Mouse (Mus musculus): Measurements from ENCODE around the gene Cpn2. TPM values are rescaled to one million over a fixed set of nuclear protein-coding genes. Genes with fewer than 3 reads are reported as not detected.
A peak's percentile ranks its signal among the peaks of the same experiment; 100 is the strongest.

Gene Cpn2
- polyA plus RNA-seq, 1 experiment from 2014 or later, result 0.06 TPM

DNA sequence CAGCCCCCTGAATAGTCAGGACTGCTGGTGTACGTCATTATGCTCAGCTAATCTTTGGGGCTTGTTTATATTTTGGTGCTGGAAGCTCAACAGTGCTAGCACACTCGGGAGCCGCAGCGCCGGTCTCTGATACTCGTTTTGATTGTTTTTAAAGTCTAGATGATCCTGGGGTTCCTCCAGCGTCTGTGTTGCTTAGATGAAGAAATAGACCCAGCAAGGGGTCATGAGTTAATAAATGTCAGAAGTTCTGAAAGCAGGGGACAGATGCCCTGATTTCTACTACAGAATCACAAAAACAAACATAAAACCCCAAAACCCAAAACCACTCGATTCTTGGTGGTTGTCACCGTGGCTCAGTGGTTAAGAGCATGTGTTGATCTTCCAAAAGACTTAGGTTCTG, 13.4 kb downstream of the Cpn2 start:
- no peak for ATAC-seq
- 63% methylated on average over 9 of the region's 9 CpGs for WGBS
- H3K27ac ChIP-seq (ENCODE audit: low read length), result no peak overlapping the region

DNA sequence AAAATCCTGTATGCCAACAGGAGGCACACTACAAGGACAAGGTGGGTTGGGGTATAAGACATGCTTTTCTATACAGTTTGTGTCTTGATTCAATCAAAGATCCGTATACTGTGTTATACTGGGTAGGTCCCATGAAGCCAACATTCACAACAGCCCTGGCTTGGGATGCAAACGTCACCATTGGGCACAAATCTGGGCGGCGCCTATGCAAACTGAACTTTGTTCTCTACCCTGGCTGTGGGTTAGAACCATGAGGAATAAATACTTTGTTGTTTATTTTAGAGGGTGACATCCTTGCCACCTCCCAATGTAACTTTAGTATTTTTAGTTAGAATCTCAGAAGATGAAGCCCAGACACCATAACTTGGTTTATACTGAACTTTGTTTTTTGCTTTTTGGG, 13.9 kb downstream of the Cpn2 start:
- Histone ChIP-seq H3K4me2 (replicated peaks; ENCODE audit: low read depth, low read length) (no peak overlapping the region), H3K27ac (ENCODE audit: low read length) (no peak overlapping the region), H3K27me3 (replicated peaks; ENCODE audit: insufficient read depth, low read length) (no peaks in the 10 kb centered on the region), H3K9ac (replicated peaks; ENCODE audit: low read depth) (no peak overlapping the region), H3K9me3 (ENCODE audit: low read length) (no peaks in the 10 kb centered on the region), H3K36me3 (ENCODE audit: insufficient read depth, low read length) (no peaks in the 10 kb centered on the region), H3K4me3 (ENCODE audit: low read depth, low read length) (no peak overlapping the region), H3K4me1 (ENCODE audit: insufficient read depth, low read depth, low read length) (no peaks in the 10 kb centered on the region)
- TF ChIP-seq CTCF (IDR thresholded peaks at IDR 0.05) (no peak), EP300 (IDR thresholded peaks at IDR 0.05) (no peak)
- DNase-seq (ENCODE audit: low spot score), result no peak
- ATAC-seq, result no peak
- 88% methylated on average over 4 of the region's 4 CpGs for WGBS

More for the DNA sequence above, 13.4 kb downstream of the Cpn2 start:
- H3K36me3 ChIP-seq (ENCODE audit: insufficient read depth, low read length), result no peaks in the 10 kb centered on the region
- no peak for DNase-seq (ENCODE audit: low spot score)
- no peaks in the 10 kb centered on the region for H3K9me3 ChIP-seq (ENCODE audit: low read length)
- H3K27me3 ChIP-seq (replicated peaks; ENCODE audit: insufficient read depth, low read length), result no peaks in the 10 kb centered on the region
- H3K4me3 ChIP-seq (ENCODE audit: low read depth, low read length), result no peak overlapping the region
- no peak overlapping the region for H3K4me2 ChIP-seq (replicated peaks; ENCODE audit: low read depth, low read length)
- H3K9ac ChIP-seq (replicated peaks; ENCODE audit: low read depth), result no peak overlapping the region
- no peaks in the 10 kb centered on the region for H3K4me1 ChIP-seq (ENCODE audit: insufficient read depth, low read depth, low read length)
- TF ChIP-seq CTCF (IDR thresholded peaks at IDR 0.05), result no peak
- TF ChIP-seq EP300 (IDR thresholded peaks at IDR 0.05), result no peak

DNA sequence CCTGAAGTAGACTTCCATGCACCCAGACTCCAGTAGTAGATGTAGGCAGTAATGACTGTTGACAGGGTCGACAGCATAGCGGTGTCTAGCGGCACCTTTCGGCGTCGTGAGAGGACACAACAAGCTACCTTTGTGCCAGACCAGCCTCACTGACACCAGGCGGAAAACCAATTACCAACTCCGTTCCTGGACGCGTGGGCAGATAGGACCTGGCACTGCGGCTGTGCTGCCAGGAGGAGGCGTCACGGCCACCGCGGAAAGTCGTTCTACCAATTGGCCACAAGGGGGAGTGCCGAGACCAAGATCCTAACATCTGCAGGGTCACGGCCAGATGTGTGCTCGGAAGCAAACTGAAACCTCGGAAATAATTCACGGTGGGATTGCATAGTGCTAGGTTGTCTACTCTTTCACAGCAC, 15.3 kb downstream of the Cpn2 start:
- no peak overlapping the region for H3K9ac ChIP-seq (replicated peaks; ENCODE audit: low read depth)
- H3K27ac ChIP-seq (ENCODE audit: low read length), result no peak overlapping the region
- H3K4me2 ChIP-seq (replicated peaks; ENCODE audit: low read depth, low read length), result peak overlapping the region; percentile 39
- no peak overlapping the region for H3K4me3 ChIP-seq (ENCODE audit: low read depth, low read length)
- WGBS, result 2% methylated on average over 21 of the region's 21 CpGs
- no peaks in the 10 kb centered on the region for H3K36me3 ChIP-seq (ENCODE audit: insufficient read depth, low read length)
- H3K27me3 ChIP-seq (replicated peaks; ENCODE audit: insufficient read depth, low read length), result no peaks in the 10 kb centered on the region
- peak; percentile 80 for ATAC-seq
- DNase-seq (ENCODE audit: low spot score), result peak; percentile 87
- no peak for TF ChIP-seq EP300 (IDR thresholded peaks at IDR 0.05)
- peak; percentile 100 for TF ChIP-seq CTCF (IDR thresholded peaks at IDR 0.05)
- H3K9me3 ChIP-seq (ENCODE audit: low read length), result no peaks in the 10 kb centered on the region
- H3K4me1 ChIP-seq (ENCODE audit: insufficient read depth, low read depth, low read length), result no peaks in the 10 kb centered on the region

DNA sequence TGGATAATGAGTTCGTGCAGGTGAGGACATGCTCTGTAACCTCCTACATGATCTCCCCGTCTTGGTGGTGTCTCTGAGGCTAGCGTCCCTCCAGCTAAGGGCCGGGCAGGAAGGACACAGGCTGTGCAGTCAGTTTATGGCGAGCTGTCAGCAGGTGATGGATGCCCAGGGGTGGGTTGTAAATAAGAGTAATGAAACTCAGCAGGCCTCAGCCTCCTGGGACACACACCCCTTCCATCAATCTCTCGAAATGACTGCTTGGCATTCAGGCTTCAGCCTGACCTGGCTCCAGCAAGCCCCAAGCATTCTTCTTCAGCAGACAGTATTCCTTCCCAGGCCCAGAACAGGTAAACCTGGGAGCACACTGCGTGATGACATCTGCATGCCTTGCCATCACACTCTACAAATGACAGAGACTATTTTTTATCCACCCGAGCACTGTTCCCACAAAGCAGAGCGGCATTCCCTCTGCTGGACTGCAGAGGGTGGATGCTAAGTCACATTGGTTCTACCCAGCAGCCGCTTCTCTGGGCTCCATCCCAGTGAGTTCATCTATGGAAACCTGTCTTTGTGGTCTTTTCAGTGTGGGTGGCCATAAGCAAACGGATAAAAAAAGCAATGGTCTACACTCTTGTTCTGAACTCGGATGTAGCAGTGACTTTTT, 23.1 kb downstream of the Cpn2 start:
- no peak overlapping the region for H3K27ac ChIP-seq (ENCODE audit: low read length)
- H3K9ac ChIP-seq (replicated peaks; ENCODE audit: low read depth), result no peak overlapping the region
- H3K4me2 ChIP-seq (replicated peaks; ENCODE audit: low read depth, low read length), result no peak overlapping the region
- DNase-seq (ENCODE audit: low spot score) (no peak), ATAC-seq (no peak)
- no peaks in the 10 kb centered on the region for H3K36me3 ChIP-seq (ENCODE audit: insufficient read depth, low read length)
- 47% methylated on average over 12 of the region's 12 CpGs for WGBS
- H3K4me1 ChIP-seq (ENCODE audit: insufficient read depth, low read depth, low read length), result no peaks in the 10 kb centered on the region
- no peaks in the 10 kb centered on the region for H3K9me3 ChIP-seq (ENCODE audit: low read length)
- TF ChIP-seq CTCF (IDR thresholded peaks at IDR 0.05), result no peak
- no peak for TF ChIP-seq EP300 (IDR thresholded peaks at IDR 0.05)
- H3K27me3 ChIP-seq (replicated peaks; ENCODE audit: insufficient read depth, low read length), result no peaks in the 10 kb centered on the region
- H3K4me3 ChIP-seq (ENCODE audit: low read depth, low read length), result no peak overlapping the region

DNA sequence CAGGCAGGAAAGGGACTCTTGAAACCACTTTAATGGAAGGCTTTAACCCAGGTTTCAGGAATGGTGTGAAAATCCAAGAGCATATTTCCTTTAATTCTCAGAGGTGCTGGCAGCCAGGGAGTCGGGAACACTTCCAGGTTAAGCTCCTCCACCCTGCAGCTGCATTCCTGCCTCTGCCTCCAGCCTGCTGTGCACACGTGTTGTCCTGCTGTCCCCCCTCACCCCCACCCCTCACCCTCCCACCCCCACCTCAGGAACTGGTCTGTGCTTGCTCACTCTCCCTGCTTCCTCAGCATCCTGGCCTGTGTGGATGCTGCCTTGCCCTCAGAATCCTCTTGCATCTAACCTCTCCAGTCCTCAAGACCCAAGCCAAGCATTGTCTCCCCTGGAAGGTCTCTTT, 25.7 kb downstream of the Cpn2 start:
- Histone ChIP-seq H3K9me3 (ENCODE audit: low read length) (no peaks in the 10 kb centered on the region), H3K9ac (replicated peaks; ENCODE audit: low read depth) (no peak overlapping the region), H3K4me3 (ENCODE audit: low read depth, low read length) (no peak overlapping the region), H3K4me2 (replicated peaks; ENCODE audit: low read depth, low read length) (no peak overlapping the region), H3K4me1 (ENCODE audit: insufficient read depth, low read depth, low read length) (no peaks in the 10 kb centered on the region), H3K27me3 (replicated peaks; ENCODE audit: insufficient read depth, low read length) (no peaks in the 10 kb centered on the region), H3K27ac (ENCODE audit: low read length) (no peak overlapping the region), H3K36me3 (ENCODE audit: insufficient read depth, low read length) (no peaks in the 10 kb centered on the region)
- 29% methylated on average over 2 of the region's 2 CpGs for WGBS
- no peak for TF ChIP-seq EP300 (IDR thresholded peaks at IDR 0.05)
- TF ChIP-seq CTCF (IDR thresholded peaks at IDR 0.05), result no peak
- no peak for ATAC-seq
- DNase-seq (ENCODE audit: low spot score), result no peak

DNA sequence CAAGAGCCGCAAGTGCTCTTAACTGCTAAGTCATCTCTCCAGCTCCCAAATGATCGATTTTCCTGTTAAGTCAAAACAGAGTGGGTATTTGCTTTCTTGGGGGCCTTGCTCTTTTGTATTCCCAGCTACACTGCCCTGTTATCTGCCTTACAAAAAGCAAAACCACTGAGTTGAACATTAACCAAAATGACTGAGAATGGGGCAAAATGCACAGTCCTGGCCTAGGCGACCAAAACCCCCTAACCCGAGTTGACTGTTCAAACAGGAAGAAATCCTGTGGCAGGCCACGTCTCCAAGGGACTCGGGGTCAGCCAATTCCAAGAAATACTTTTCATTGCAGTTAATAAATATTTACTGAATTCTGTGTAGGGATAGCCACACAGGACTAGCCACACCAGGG, 28.5 kb downstream of the Cpn2 start:
- TF ChIP-seq CTCF (IDR thresholded peaks at IDR 0.05) (no peak), EP300 (IDR thresholded peaks at IDR 0.05) (no peak)
- H3K9me3 ChIP-seq (ENCODE audit: low read length), result no peaks in the 10 kb centered on the region
- no peaks in the 10 kb centered on the region for H3K27me3 ChIP-seq (replicated peaks; ENCODE audit: insufficient read depth, low read length)
- H3K27ac ChIP-seq (ENCODE audit: low read length), result no peak overlapping the region
- ATAC-seq (no peak), DNase-seq (ENCODE audit: low spot score) (no peak)
- no peaks in the 10 kb centered on the region for H3K36me3 ChIP-seq (ENCODE audit: insufficient read depth, low read length)
- no peak overlapping the region for H3K4me3 ChIP-seq (ENCODE audit: low read depth, low read length)
- WGBS, result 44% methylated on average over 6 of the region's 6 CpGs
- H3K4me1 ChIP-seq (ENCODE audit: insufficient read depth, low read depth, low read length), result peaks cover 3% of the 10 kb centered on the region; the same call in 1 of the 2 replicates
- H3K4me2 ChIP-seq (replicated peaks; ENCODE audit: low read depth, low read length), result no peak overlapping the region
- H3K9ac ChIP-seq (replicated peaks; ENCODE audit: low read depth), result no peak overlapping the region

Data from lung, postnatal 0 days (tissue).